Mouse (Mus musculus) spleen, embryonic (tissue): ENCODE data around the gene Lrp6.

Experiments
- CTCF ChIA-PET: fragments of 350-600 bp; sonication (Branson Sonifier 250); formaldehyde crosslinking; loops from one replicate; lab custom pipeline; 2022; lab: Charles Lee

Lrp6 gene

DNA sequence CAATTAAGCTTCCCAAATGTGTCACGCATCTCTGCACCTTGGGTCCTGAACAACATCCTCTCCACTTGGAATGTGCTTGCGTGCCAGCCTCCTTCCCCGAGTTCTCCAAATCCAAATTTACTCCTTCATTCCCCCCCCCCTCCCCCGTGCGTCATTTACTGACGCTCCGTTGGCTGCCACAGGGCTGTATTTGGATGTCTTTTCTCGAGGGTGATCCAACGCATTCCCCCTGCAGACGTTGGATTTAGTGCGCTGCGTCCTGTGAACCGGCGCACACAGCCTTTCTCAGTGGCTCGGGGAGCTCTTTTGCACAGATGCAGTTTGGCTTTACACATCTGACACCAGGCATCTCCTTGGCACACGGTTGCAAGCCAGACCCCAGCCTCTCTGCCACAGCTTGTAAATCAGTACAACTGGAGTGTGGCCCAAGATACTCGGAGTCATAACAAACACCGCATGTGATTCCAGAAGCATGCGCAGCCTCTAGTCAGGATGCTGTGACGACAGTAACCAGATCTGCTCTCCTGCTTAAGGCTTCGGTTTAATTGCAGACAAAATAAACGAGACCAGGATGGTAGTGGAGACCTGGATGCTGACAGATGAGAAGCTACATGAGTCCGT lies 127.3 kb downstream of the Lrp6 start:
- CTCF ChIA-PET = interaction anchor here (0.5 to 0.7 kb wide), 2 partner anchors 318 to 351 kb away, joined by 9 to 13 read pairs; no protein-coding TSS in a partner anchor

- CTCF ChIA-PET = no interaction called here
These were observed 129.8 kb downstream of the Lrp6 start for GRCm38 (mm10) chr6:134436955-134437354.

DNA sequence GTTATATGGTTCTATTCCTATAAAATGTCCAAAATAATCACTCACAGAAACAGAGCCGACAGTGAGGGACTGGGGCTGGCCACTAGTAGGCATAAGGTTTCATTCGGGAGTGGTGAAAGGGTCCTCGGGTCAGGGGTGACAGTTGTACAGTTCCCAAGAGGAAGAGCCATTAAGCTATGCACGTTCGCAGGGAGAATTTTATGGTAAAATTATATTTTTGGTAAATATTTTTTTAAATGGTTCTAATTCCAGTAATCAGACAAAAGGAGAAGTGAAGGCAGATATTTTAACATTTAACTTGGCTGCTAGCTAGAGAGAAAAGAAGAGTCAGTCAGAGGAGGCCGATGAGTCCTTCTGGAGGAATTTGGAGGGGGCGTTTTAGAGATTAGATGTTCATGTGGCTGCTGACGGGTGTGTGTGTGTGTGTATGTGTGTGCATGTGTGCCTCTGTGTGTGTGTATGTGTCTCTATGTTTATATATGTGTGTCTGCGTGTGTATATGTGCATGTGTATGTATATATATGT lies 131.8 kb downstream of the Lrp6 start:
- CTCF ChIA-PET = no interaction called here

GRCm38 (mm10) chr6:134434044-134434443 lies 132.7 kb downstream of the Lrp6 start:
- CTCF ChIA-PET = no interaction called here

GRCm38 (mm10) chr6:134433281-134433680 lies 133.5 kb downstream of the Lrp6 start:
- CTCF ChIA-PET = no interaction called here

GRCm38 (mm10) chr6:134431583-134431982 lies 135.2 kb downstream of the Lrp6 start:
- CTCF ChIA-PET = no interaction called here

- CTCF ChIA-PET = no interaction called here
These were observed 136.5 kb downstream of the Lrp6 start for GRCm38 (mm10) chr6:134430161-134430799.

DNA sequence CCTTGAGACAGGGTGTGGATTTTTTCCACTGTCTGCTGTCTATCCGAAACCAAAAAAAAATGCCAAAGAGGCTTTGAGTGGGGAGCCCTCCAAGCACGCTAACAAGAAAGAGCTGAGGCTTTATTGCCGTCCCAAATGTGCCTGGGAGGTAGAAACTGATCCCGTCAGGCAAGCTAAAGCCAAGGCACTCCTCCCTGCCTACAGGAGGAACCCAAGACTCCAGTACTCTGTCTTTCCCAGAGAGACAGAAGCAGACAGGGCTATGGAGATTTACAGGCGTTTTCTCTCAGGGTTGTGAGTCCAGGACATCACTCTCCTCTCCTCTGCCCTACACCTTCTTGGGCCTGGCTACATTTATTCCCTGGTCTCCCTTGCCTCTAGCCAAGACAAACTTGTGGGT lies 138.3 kb downstream of the Lrp6 start:
- CTCF ChIA-PET = no interaction called here

- CTCF ChIA-PET = no interaction called here
These were observed 139.6 kb downstream of the Lrp6 start for GRCm38 (mm10) chr6:134427165-134427564.

GRCm38 (mm10) chr6:134425216-134425717 lies 141.5 kb downstream of the Lrp6 start:
- CTCF ChIA-PET = no interaction called here

- CTCF ChIA-PET = no interaction called here
These were observed 144.8 kb downstream of the Lrp6 start for GRCm38 (mm10) chr6:134421921-134422320.

GRCm38 (mm10) chr6:134420375-134420774 lies 146.4 kb downstream of the Lrp6 start:
- CTCF ChIA-PET = no interaction called here

- CTCF ChIA-PET = no interaction called here
These were observed 148.9 kb downstream of the Lrp6 start for GRCm38 (mm10) chr6:134417886-134418285.

DNA sequence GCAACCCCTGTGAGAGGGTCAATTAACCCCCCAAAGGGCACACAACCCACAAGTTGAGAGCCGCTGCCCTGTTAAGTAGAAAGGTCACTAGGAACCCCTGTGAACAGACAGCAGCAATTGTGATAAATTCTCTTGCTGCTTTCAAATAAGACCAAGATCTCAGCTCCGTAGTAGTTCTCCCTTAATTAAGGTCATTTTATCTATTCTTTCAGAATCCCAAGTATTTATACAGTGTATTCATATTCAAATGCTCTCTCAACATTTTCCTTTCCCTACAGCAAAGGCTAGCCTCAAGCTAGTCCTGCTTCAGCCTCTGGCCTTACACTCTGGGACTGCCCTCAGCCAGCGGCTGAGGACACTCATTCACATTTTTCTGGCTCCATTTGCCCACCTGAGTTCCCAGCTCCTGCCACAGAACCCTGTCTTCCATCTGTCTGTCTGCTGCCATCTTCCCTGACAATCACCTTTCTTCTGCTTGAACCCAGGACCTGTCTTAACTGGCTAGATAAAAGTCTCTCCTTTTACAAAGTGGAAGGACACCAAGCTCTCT lies 150.1 kb downstream of the Lrp6 start:
- CTCF ChIA-PET = no interaction called here

- CTCF ChIA-PET = no interaction called here
These were observed 152.3 kb downstream of the Lrp6 start for GRCm38 (mm10) chr6:134414532-134414883.

- CTCF ChIA-PET = no interaction called here
These were observed 152.8 kb downstream of the Lrp6 start for GRCm38 (mm10) chr6:134413706-134414531.

DNA sequence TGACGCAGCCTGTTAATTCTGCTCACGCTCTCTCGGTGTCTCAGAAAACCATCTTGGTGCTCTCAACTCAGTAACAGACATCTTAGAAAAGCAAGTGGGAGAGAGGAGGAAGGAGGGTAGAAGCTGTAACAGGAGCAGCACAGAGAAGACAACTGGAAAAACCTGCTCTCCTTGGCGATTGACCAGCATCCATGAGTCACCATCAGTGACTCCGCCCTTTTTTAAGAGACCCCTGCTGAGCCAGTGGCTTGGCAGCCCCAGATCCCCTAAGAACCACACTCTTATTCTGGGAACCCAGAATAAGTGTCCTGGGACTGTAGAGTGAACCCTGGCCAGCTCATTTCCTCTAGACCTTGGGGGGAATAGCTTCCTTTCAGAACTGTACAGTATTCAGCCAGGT lies 159.5 kb downstream of the Lrp6 start:
- CTCF ChIA-PET = no interaction called here

GRCm38 (mm10) chr6:134403684-134404070 lies 163.1 kb downstream of the Lrp6 start:
- CTCF ChIA-PET = no interaction called here

GRCm38 (mm10) chr6:134402914-134403683 lies 163.7 kb downstream of the Lrp6 start:
- CTCF ChIA-PET = no interaction called here
